Mouse (Mus musculus): Measurements from ENCODE around the gene AC140267.1.

GRCm38 (mm10) chr15:80202111-80202775 is 33.4 kb upstream of the AC140267.1 start:
- no peak for TF ChIP-seq CTCF (conservative IDR thresholded peaks at IDR 0.05; ENCODE audit: insufficient read depth, insufficient read length, low read depth, low read length)
- no peak for TF ChIP-seq POLR2A (IDR thresholded peaks at IDR 0.05; ENCODE audit: low read depth, low read length)
